Mouse (Mus musculus): ENCODE results near the gene Fbxl15.

Fbxl15 gene

DNA sequence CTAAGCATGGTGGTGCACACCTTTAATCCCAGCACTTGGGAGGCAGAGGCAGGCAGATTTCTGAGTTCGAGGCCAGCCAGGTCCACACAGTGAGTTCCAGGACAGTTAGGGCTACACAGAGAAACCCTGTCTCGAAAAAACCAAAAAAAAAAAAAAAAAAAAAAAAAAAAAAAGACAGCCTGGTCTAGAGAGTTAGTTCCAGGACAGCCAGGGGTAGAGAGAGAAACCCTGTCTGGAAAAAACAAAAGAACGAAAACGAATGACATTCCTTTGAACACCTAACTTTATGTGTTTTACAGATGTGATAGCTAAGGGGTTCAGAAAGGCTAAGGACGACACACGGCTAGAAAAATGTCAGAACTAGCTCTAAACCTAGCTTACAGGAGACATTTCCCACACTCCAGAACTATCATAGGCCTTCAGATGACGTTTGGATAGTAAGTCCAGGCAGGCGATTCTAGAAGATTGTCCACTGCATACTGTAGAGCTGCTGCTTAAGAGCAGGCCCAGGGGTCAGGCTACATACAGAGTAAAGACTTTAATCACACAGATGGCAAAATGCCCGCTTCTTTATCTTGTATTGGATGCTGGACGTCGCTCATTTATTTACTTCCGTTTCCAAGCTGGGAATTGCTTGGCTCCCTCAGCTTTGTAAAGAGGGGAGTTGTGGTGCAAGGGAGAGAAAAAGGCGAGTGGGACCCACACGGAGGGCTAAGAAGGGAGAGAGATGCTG is 20.1 kb downstream of the Fbxl15 start:
- DNase-seq: peak; percentile 71

DNA sequence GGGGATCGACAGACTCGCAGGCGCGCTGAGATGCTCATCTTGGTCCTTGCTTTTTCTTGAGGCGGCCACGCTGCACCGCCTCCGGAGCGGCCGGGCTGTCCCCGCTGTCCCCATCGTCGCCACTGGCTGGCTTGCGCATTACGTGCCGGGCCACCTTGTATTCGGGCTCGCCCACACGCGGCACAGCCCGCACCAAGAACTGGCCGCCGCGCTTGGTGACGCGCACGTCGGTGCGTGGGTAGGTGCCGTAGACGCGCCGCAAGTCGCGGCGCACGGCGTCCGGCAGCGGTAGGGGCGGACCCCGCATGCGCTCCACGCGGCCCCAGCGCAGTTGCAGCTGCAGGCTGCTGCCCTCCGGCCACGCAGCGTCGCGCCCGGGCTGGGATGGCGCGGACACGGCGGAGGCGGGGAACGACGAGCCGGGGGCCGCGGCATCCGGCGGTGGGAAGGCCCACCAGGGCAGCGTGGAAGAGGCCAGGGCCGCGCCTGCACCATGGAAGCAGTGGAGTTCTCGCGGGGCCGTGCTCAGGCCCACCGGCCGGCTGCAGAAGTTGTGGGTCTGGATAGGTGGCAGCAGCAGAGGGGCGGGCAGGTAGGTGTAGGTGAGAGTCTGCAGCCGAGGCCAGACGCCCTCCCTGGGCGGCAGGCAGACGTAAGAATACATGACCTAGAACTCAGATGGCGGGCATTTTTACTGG is 20.9 kb downstream of the Fbxl15 start:
- peak; percentile 88 for DNase-seq

DNA sequence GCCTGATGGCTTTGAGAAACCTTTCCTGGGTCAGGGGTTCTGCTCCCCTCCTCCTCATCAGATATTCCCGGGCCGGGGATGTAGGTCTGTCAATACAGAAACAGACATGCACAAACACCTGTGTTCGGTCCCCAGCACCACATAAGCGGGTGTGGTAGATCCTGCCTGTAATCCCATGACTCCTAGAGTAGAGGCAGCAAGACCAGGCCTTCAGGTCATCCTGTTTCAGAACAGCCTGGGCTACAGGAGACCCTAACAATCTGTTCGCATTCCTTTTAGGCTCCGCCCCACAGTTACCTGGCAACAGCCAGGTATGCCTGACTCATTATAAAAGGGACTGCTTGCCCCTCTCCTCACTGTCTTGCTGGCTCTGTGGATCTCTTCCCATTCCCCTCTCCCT is 21.6 kb downstream of the Fbxl15 start:
- peak; percentile 63 for DNase-seq

DNA sequence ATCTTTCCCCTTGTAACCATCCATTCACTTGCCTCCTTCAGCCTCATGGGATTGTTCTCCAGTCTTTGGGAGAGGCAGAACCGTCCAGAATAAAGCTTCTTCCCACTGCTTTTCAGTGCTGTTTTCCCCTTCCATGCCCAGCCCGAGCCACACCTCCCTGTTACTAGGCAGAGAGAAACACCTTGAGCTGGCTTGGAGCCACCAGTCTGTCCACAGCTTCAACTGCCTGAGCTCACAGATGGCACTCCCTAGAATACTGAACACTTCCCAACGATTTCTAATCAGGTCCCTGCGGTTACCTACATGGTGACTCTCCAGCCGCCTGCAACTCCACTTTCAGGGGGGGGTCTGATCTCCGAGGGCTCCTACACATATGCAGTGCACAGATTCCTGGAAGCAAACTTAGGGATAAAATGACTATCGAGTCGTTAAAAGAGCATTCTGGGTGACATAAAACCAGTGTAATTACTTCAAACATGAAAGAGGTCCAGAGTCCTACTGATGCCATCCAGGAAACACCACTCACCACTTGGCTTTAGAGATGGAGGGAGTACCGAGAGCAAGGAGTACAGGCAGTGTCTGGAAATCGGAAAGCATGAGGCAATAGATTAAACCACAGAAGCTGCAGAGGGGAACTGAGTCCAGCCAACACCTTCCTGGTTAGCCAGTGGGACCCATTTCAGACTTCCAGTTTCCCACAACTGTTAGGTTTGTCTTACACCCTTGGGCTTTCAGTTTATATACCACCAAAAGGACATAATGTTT is 22.4 kb downstream of the Fbxl15 start, which contains the start of gene 2310034G01Rik:
Gene 2310034G01Rik (minus strand): TSS at position 135 of the 765 bp plus-strand sequence.
- DNase-seq: peak; percentile 68

DNA sequence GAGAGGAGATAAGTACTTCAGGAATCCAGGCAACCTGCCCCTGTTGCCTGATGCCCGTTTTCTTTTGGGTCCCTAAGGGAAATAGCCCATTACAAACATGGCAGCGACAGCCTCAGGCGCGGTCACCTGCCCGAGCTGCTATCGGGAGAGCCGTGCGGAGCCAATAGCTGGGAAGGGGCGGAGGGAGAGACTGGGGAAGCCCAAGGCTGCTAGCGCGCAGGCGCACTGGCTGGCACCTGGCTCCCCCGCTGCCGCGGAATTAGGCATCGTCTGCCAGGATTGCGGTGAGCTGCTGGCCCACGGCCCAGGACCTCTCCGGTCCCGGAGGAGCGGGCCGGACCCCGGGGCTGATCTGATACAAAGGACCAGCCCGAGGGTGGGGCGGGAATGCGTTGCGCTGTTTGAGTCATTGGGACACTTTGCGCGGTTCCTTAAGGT is 28.7 kb downstream of the Fbxl15 start:
- peak; percentile 95 for DNase-seq

DNA sequence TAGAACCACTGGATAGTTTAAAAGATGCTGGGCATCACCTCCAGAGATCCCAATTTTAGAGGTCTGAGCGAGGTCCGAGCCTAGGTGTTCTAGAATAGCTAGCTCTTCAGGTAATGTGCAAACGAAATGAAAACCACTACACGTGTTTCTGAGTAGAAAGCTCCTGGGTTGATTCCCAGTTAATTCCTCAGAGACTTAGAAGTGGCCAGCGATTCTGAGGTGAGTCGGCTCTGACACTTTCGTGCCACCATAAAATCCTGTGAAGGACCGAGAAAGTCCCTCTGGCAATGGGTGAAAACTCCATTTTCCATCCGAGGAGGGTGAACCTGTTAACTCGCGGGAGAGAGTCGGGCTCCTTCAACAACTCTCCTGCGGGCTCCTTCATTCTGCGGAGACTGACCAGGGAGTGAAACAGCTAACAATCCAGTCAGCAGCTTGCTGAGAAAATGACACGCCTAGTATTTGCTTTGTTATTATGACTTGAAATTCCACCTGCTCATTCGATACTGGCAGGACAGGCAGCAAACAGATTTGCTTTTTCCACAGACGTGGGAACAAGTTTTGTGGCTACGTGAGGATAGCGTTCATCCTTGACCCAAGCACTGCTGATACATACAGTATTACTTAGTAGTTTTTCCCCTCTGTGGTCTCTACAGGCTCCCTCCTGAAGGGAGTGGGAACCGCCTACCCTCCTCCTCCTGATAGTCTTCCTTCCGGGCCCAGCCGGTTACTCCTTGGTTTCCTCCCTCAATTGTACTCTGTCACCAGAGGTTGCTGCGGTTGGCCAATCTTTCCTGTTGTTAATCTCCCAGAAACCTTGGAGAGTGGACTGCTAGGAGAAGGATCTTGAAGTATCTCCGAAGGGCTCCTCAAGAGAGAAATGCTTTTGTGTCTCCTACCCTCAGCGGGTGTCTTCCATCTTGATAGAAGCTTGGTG is 29.6 kb downstream of the Fbxl15 start:
- DNase-seq: no peak

DNA sequence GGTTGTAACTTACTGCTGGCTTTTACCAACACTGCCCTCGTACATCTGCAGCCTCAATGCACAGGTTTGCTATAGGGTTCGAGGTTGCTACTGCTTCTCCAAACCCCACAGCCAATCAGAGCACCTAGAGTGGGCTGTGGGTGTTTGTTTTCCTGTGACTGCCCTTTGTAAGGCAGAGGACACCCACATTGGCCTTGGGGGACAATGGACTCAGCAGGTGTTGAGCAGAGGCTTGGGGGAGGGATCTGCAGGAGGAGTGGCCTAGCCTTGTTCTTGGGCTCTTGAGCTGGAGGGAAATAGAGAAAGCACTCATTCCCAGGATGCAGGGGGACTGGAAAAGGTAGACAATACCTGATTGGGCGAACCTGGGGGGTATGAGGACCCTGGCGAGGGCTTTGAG is 30.4 kb downstream of the Fbxl15 start:
- DNase-seq: no peak

DNA sequence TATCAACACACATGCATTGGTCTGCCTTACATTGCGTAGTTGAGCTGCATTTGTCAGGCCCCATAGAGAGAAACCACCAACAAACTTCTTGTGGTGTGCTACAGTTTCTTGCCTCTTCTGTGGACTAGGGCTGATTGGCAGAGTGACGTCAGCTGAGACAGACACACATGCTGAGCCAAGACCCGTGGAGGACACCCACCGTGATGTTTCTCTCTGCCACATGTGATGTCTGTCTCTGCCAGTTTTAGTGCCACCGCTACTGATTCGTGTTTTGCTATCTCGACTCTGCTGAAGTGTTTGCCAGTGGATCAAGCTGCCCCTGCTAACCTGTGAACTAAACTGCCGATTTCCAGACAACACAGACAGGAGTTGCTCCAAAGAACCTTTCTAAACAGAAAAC is 34.1 kb downstream of the Fbxl15 start:
- DNase-seq: no peak

DNA sequence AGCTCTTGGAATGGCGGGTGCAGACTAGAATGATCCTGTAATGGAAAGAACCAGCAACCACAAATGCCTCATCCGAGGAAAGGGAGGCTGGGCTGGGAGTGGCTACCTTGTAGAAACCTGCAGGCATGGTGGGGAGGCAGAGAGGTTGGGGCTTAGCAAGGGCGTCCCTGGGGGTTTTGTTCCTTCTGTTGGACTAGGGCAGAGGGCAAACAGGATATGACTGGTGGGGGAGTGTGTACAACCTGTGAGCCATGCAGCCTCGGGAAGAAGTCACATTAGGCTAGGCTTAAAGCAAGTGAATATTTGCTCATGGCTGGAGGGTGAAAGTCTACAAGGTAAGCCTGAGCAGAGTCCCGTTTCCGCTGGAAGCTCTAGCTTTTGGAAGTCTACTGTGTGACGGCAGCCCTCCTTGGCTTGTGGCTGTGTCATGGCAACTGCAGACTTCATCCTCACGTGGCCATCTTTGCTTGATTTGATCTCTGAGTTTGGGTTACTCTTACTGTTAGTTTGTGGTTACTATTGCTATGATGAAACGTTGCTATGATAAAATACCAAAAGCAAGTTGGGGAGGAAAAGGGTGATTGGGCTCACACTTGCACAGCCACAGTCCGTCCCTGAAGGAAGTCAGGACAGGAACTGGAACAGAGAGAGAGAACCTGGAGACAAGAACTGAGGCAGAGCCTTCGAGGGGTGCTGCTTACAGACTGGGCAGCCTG is 35.5 kb downstream of the Fbxl15 start:
- DNase-seq: peak; percentile 10

DNA sequence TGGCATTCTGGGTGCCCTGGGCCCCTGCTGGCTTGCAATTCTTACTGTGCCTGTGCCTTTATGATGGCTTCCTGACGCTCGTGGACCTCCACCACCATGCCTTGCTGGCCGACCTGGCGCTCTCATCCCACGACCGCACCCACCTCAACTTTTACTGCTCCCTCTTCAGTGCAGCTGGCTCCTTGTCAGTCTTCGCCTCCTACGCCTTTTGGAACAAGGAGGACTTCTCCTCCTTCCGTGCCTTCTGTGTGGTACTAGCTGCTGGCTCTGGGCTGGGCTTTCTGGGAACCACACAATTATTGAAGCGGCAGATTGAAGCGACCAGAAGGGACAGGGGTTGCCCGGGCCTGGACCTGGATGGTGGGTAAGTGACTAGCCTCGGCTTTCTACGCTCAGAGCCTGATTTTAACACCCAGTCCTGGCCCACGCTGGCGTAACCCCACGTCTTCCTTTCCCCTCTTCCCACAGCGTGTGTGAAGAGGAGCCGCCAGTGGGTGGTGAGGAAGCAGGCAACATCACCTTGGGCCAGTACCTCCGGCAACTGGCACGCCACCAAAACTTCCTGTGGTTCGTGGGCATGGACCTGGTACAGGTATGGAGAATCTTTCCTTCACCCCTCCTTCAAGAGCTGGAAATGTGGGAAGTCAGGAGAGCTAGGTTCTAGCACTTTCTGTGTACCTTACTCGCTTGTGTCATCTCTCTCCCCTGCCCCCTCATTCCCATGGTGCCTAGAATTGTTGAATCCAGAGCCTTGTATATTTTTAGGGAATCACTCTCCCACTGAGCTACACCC is 40.0 kb downstream of the Fbxl15 start:
- DNase-seq: peak; percentile 21

DNA sequence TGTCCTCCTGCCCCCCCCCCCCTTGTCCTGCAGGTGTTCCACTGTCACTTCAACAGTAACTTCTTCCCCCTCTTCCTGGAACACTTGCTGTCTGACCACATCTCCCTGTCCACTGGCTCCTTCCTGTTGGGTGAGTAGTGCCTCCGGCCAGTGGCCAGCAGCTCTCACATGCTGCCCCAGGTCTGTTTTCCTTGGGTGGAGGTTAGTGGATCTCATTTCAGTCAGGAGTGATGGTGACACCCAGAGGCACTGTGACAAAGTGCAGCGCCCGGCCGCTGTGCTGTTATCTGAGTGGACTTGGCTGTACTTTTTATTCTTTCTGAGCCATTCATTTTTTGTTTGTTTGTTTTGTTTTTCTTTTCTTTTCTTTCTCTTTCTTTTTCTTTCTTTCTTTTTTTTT is 41.2 kb downstream of the Fbxl15 start:
- peak; percentile 78 for DNase-seq

DNA sequence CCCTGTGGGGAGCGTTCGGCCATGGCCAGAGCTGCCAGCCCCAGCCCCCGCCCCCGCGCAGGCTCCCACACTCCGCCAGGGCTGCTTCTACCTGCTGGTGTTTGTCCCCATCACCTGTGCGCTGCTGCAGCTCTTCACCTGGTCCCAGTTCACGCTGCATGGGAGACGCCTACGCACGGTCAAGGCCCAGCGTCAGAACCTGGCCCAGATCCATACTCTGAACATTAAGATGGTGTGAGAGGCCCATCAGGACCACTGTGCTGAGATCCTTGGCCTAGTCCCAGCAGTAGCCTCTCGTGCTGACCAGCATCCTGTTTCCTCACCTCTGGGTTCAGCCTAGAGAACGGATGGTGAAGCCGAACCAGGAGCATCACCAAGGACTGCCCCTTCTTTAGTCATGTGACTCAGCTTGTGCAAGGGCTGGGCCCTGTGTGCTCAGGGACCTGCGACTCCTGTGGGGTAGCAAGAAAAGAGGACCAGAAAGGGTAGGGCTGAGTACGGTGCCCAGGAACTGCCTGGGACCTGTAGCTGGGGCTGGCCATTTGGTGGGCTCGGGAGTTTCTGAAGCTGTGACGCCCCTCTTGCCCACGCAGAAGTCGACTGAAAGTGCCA is 46.6 kb downstream of the Fbxl15 start:
- peak; percentile 46 for DNase-seq

DNA sequence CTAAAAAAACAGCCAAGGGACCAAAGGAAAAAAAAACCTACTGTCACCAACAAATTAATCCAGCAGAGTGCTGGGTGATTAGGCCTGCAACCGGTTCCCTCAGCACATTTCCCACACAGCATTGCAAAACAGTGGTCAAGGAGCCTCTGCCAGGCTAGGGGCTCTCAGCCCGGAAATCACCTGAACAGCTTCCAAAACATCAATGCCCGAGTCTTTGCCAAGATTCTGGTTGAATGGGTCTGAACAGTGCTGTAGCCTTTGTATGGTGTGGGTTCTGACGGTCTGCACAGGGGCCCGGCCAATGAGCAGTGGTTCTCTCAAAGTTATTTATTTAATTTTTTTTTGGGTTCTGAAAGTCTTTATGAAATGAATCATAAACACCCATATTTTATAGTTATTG is 47.5 kb downstream of the Fbxl15 start:
- peak; percentile 49 for DNase-seq

DNA sequence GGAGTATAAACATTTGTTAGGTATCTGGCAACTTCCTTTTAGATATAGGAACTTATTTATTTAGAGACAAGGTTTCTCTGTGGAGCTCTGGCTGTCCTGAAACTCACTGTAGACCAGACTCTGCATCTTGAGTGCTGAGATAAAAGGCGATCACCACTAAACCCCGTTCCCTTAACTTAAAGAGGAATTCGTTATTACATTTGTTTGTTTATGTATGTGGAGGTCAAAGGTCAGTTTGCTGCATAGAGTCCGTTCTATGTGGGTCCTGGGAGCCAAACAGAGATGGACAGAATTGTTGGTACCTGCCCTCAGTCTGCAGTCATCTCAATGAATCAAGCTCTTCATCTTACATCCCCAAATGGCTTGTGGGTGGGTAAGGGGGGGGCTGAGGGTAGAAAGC is 47.9 kb downstream of the Fbxl15 start:
- no peak for DNase-seq

Data from cerebellum, adult 9-10 months (tissue).